Mouse (Mus musculus): ENCODE measurements around the gene Crtac1. TPM values are rescaled to one million over a fixed set of nuclear protein-coding genes. Genes with fewer than 3 reads are reported as not detected.

The Crtac1 gene
- total RNA-seq, 1 experiment from 2014 or later = 0.37 TPM

Small RNA genes lying within 50 kb of the gene (microRNA-seq; reads per million reads assigned to microRNA genes)
- gene Gm26339 (0 reads per million in 2 experiments), gene Mir3085 (0 reads per million in 2 experiments)

Other genes starting within 250 kb of the Crtac1 start
- 4.3 and 4.9 TPM in 2 replicates for gene Sfrp5, start 229.5 kb downstream of the Crtac1 start, total RNA-seq (2021)
- 0.78 and 1.9 TPM in 2 replicates for gene Golga7b, start 184.2 kb downstream of the Crtac1 start, total RNA-seq (2021)
- 23.9 and 26.2 TPM in 2 replicates for gene R3hcc1l, start 87.0 kb upstream of the Crtac1 start, total RNA-seq (2021)
- 1.8 and 1.9 TPM in 2 replicates for gene Loxl4, start 181.0 kb upstream of the Crtac1 start, total RNA-seq (2021)